Mouse (Mus musculus) neural tube, embryonic 10.5 days (tissue): ENCODE measurements around the gene Stag3.

Experiments used
- DNase-seq: peaks from one replicate; pipeline ENCODE4 v3.0.0-alpha.2; 2017; ENCODE audit warnings: low spot score; ENCODE audit errors: extremely low spot score

The Stag3 gene

DNA sequence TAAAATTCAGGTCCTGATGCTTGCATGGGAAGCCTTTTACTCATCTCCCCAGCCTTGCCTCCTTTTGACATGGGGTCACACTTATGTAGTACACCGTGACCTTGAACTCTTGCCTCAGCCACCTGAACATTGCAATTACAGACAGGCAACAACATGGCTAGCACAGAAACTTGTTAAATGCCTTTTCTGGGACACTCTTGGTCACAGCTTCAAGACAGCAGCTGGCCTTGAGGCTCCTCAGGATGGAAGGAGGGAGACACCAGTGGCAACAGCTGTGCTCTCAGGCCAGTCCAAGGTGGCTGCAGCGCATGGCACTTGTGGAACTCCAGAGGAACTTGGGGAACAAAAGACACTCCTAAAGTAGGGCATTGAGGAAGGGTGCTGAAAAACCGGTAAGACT is 12.9 kb upstream of the Stag3 start:
- DNase-seq, result no peak

DNA sequence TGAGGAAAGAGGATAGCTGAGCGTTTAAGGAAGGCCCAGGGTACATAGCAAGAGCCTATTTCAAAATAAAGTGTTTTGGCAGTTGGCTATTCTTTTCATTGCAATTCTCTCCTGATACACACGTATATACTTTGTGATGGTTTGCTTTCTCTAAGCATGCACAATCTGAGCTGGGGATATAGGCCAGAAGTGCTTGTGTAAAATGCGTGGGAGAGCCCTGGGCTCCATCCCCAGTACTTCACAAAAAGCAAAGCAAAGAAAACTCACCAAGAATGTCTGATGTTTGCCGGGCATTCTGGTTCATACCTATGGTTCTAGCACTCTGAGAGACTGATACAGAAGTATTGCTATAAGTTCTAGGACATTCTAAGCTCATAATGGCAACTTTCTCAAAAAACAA is 11.1 kb upstream of the Stag3 start:
- DNase-seq, result no peak

GRCm38 (mm10) chr5:138271232-138271631 is 8.8 kb upstream of the Stag3 start:
- no peak for DNase-seq

GRCm38 (mm10) chr5:138272409-138272923 is 7.6 kb upstream of the Stag3 start, which contains the start of gene Gal3st4:
Gal3st4 (minus strand) TSS chr5:138272840.
- DNase-seq, result peak; percentile 62

GRCm38 (mm10) chr5:138274186-138274585 is 5.9 kb upstream of the Stag3 start:
- no peak for DNase-seq

DNA sequence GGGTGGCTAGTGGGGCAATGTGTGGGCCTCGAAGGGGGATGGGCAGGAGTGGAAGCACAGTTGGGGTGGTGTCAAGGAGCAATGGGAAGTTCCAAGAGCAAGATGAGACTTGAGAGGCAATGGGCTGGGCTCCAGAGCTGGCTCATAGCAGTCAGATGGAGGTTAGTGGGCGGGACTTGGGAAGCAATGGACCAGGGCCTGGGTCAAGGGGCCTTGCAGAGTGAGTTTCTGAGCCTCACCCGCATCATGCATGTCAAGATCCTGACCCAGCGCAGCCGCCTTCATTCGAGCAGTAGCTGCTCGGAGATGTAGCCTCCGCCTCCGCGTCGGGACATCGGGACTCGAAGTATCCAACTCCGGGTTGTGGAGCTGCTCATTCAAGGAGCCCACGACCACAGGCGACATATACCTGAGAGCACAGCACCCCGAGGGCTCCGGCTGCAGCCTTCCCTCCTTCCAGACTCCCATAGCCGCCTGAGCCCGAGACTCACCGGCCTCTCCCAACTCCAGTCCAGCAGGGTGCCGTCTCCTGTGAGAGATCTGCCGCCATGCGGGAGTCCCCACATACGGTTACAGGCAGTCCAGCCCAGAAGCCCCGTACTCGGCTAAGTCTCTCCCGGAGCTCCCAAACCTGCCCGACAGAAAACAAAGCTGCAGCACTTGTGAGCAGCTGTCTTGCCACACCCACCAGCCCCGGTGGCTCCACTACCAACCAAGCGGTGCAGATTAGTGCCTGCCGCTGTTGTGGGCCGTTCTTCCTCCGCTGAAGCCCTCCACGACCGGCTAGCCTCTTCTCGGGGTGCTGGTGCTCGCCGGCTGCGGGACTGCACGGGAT is 4.6 kb upstream of the Stag3 start:
- DNase-seq, result peak; percentile 38

- no peak for DNase-seq
Measured at GRCm38 (mm10) chr5:138277994-138278393, 2.0 kb upstream of the Stag3 start.

DNA sequence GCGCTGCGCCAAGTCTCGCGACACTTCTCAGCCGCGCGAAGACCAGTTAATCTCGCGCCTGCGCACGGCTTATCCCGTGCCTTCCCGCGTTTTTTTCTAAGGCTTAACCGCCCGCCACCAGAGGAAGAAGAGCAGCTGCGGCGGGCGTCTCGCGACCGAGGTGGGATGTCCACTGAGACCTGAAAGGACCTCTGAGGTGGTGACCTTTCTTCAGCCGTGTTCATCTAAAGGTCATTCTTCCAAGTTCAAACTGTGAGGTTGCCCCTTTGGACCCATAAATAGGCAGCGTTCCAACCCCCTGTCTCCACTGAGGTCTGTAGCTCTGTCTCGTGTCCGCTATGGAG is 357 bp downstream of the Stag3 start:
- DNase-seq, result no peak

DNA sequence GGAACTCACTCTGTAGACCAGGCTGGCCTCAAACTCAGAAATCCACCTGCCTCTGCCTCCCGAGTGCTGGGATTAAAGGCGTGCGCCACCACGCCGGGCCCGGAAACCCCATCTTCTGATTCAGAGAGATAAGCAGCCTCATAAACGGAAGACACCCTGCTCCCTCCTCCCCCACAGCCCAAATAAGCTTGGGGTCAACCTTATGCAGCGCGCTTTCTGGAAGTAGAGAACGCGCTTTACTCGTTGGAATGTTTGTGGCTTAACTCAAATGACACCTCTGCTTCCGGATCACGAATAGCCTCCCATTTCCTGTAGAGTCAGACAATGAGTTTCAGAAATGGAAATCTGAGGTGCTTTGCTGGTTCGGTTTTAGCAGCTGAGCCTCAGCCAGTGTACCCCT is 789 bp downstream of the Stag3 start:
- DNase-seq, result no peak

- no peak for DNase-seq
Measured at GRCm38 (mm10) chr5:138281798-138282197, 1.8 kb downstream of the Stag3 start.

DNA sequence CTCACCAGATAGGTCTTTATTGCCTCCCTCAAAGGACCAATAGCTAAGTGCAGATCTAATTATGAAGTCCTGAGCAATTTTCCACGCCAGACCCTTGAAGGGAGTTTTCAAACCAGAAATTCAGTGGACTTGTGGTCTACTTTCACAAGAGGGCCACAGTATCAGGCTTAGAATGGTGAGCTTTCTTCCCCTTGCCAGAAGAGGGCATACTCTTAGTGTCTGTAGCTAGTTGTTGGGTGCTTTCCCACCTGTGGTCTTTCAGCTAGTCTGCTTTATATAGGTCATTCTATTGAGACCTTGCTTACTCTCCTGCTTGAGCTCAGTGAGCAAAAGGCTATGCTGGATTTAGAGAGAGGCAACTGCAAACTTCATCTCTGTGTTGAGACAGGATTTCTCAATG is 3.5 kb downstream of the Stag3 start:
- no peak for DNase-seq

GRCm38 (mm10) chr5:138287861-138288260 is 7.8 kb downstream of the Stag3 start:
- no peak for DNase-seq

DNA sequence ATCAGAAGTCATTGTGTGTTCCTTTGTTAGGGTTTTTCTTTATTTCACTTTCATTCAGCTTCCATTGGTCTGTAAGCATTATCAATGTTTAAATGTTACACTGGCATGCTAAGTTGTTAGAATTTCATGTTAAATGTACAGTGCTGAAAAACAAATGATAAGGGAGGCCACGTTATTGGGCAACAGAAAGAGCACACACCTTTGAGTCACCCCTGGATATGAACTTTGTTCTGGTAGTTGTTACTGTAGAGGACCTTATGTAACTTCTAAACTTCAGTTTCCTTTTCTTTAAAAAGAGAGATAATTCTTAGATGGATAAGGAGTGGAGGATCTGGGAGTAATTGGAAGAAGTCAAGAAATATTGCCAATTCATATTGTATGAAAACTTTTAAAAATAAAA is 11.6 kb downstream of the Stag3 start:
- no peak for DNase-seq

DNA sequence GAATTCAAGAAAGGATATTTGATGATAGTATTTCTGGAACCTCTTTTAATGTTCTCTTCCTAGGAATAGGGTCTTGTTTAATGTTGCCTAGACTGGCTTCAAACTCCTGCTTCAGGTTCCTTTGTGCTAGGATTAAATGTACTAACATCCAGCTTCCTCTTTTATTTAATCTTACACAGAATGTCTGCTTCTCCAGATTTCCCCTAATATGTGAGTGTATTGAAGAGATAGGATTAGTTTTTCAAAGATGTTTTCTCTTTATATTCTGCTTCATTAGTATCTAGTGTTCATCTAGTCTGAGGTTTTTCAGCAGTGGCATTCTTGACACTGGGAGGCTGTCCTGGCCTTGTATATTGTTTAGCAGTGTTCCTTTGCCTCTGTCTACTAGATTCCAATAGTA is 14.1 kb downstream of the Stag3 start:
- no peak for DNase-seq

DNA sequence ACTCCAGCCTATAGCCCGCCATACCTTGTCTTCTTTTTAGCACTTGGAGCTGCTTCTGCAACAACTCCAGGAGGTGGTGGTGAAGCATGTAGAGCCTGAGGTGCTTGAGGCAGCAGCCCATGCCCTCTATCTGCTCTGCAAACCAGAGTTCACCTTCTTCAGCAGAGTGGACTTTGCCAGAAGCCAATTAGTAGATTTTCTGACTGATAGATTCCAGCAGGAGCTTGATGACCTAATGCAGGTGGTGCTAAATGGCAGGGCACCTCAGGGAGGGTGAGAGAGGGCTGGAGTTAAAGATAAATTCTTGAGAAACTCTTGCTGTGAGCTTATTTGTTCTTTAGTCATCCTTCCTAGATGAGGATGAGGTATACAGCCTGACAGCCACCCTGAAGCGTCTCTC is 19.6 kb downstream of the Stag3 start:
- no peak for DNase-seq

DNA sequence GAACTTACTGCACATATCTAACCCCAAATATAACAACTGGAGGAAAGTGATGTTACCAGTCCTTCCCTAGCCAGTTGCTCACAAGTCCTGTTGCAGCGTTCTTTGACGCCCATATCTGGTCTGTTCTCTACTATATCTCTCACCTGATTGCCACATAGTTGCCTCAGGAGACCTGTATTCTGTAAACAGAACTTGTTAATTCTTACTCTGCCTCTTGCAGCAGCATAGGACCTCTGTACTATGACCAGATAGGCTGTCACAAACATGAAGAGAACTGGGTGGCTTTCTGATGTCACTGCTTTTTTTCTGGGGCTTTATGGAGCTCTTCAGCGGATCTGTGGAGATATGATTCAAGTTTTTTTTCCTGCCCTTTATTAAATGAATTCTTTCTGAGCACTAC is 32.8 kb downstream of the Stag3 start:
- no peak for DNase-seq

GRCm38 (mm10) chr5:138341661-138342060 is 61.6 kb downstream of the Stag3 start, which contains the start of gene Pvrig:
Pvrig (plus strand) TSS chr5:138341961.
- no peak for DNase-seq

- DNase-seq, result no peak
Measured at GRCm38 (mm10) chr5:138343216-138343615, 63.2 kb downstream of the Stag3 start.
